Mouse (Mus musculus) MEL (cell line): ENCODE data around the gene Scgb3a1. TPM values are rescaled to one million over a fixed set of nuclear protein-coding genes. Genes with fewer than 3 reads are reported as not detected.
A peak's percentile ranks its signal among the peaks of the same experiment; 100 is the strongest.

Source experiments
- DNase-seq: peaks from one replicate; pipeline ENCODE4 v3.0.0; 2011; ENCODE audit warnings: low read depth, low spot score
- H3K27ac ChIP-seq: 2 replicates; pipeline ENCODE4 v1.5.1; 2012; ENCODE audit warnings: low read depth, mild to moderate bottlenecking, control low read depth, low read length, moderate library complexity; ENCODE audit not compliant: control insufficient read depth
- H3K27me3 ChIP-seq, 2 experiments: fragments of 150-350 bp in 1 of 2; sonication (generic) in 1 of 2; 2 replicates each; pipeline ENCODE4 v1.6.1; 2012; ENCODE audit warnings: low read length in 2 of 2, mild to moderate bottlenecking in 2 of 2, improper control_type of control experiment in 1 of 2, moderate library complexity in 1 of 2; ENCODE audit not compliant: insufficient read depth in 2 of 2, control insufficient read depth in 1 of 2
- H3K36me3 ChIP-seq, 2 experiments: 2 replicates each; pipeline ENCODE4 v1.6.1; 2012 to 2014; ENCODE audit warnings: low read length in 2 of 2, improper control_type of control experiment in 1 of 2, inconsistent platforms in 1 of 2, mild to moderate bottlenecking in 1 of 2; ENCODE audit not compliant: insufficient read depth in 2 of 2, control insufficient read depth in 1 of 2
- H3K4me1 ChIP-seq, 2 experiments: fragments of 150-350 bp in 1 of 2; sonication (generic) in 1 of 2; 2 replicates each; pipeline ENCODE4 v1.6.1; 2012; ENCODE audit warnings: low read length in 2 of 2, improper control_type of control experiment in 1 of 2, mild to moderate bottlenecking in 1 of 2; ENCODE audit not compliant: insufficient read depth in 2 of 2, control insufficient read depth in 1 of 2
- H3K4me3 ChIP-seq, 2 experiments: fragments of 150-350 bp in 1 of 2; sonication (generic) in 1 of 2; 2 replicates each; pipeline ENCODE4 v1.5.1; 2012; ENCODE audit warnings: low read depth in 2 of 2, low read length in 2 of 2, mild to moderate bottlenecking in 2 of 2, moderate library complexity in 2 of 2, control low read depth in 1 of 2, improper control_type of control experiment in 1 of 2; ENCODE audit not compliant: control insufficient read depth in 1 of 2, insufficient read depth in 1 of 2
- H3K79me2 ChIP-seq: 2 replicates; pipeline ENCODE4 v1.6.1; 2012; ENCODE audit warnings: mild to moderate bottlenecking, low read length, moderate library complexity; ENCODE audit not compliant: control insufficient read depth, poor library complexity, insufficient read depth
- H3K9ac ChIP-seq: 2 replicates; pipeline ENCODE4 v1.6.1; 2012; ENCODE audit warnings: low read depth, mild to moderate bottlenecking, control low read depth, low read length, moderate library complexity; ENCODE audit not compliant: control insufficient read depth, poor library complexity, severe bottlenecking
- H3K9me3 ChIP-seq: fragments of 150-350 bp; sonication (generic); replicated peaks from 2 replicates; pipeline ENCODE4 v1.6.1; 2012; ENCODE audit warnings: mild to moderate bottlenecking, low read length, improper control_type of control experiment, moderate library complexity; ENCODE audit not compliant: insufficient read depth
- BHLHE40 ChIP-seq: IDR thresholded peaks from 2 replicates; pipeline ENCODE4 v1.6.1; 2012; ENCODE audit warnings: low read depth, mild to moderate bottlenecking, inconsistent platforms, low read length, improper control_type of control experiment, borderline replicate concordance
- CTCF ChIP-seq, 3 experiments: IDR thresholded peaks in 2 of 3; conservative IDR thresholded peaks in 1 of 3; 2 replicates each; pipeline ENCODE4 v1.5.1; 2011 to 2012; ENCODE audit warnings: low read length in 3 of 3, low read depth in 2 of 3, mild to moderate bottlenecking in 2 of 3, improper control_type of control experiment in 1 of 3, inconsistent platforms in 1 of 3, mixed read lengths in 1 of 3, moderate library complexity in 1 of 3; ENCODE audit not compliant: control insufficient read depth in 1 of 3, insufficient read depth in 1 of 3, poor library complexity in 1 of 3, severe bottlenecking in 1 of 3
- E2F4 ChIP-seq: IDR thresholded peaks from 2 replicates; pipeline ENCODE4 v1.6.1; 2011; ENCODE audit warnings: low read depth, low read length, improper control_type of control experiment, borderline replicate concordance
- ELF1 ChIP-seq: IDR thresholded peaks from 2 replicates; pipeline ENCODE4 v1.6.1; 2014; ENCODE audit warnings: low read depth, mild to moderate bottlenecking, inconsistent platforms, low read length, improper control_type of control experiment, moderate library complexity
- ETS1 ChIP-seq: IDR thresholded peaks from 2 replicates; pipeline ENCODE4 v1.6.1; 2012; ENCODE audit warnings: low read depth, mild to moderate bottlenecking, inconsistent platforms, low read length, improper control_type of control experiment, moderate library complexity
- GABPA ChIP-seq: IDR thresholded peaks from 2 replicates; pipeline ENCODE4 v1.6.1; 2012; ENCODE audit warnings: low read depth, mild to moderate bottlenecking, inconsistent platforms, low read length, improper control_type of control experiment, moderate library complexity
- KAT2A ChIP-seq: conservative IDR thresholded peaks from 2 replicates; pipeline ENCODE4 v1.6.1; 2012; ENCODE audit warnings: low read depth, low read length, improper control_type of control experiment, inconsistent platforms
- MAX ChIP-seq: IDR thresholded peaks from 2 replicates; pipeline ENCODE4 v1.6.1; 2011; ENCODE audit warnings: low read length, improper control_type of control experiment
- MAZ ChIP-seq: IDR thresholded peaks from 2 replicates; pipeline ENCODE4 v1.6.1; 2012; ENCODE audit warnings: low read depth, mild to moderate bottlenecking, inconsistent platforms, low read length, improper control_type of control experiment
- MYC ChIP-seq: IDR thresholded peaks from 2 replicates; pipeline ENCODE4 v1.6.1; 2011; ENCODE audit warnings: low read depth, mild to moderate bottlenecking, low read length, improper control_type of control experiment, moderate library complexity
- NELFE ChIP-seq: IDR thresholded peaks from 2 replicates; pipeline ENCODE4 v1.6.1; 2011; ENCODE audit warnings: low read depth, low read length, improper control_type of control experiment
- NRF1 ChIP-seq: IDR thresholded peaks from 2 replicates; pipeline ENCODE4 v1.6.1; 2014; ENCODE audit warnings: low read depth, mild to moderate bottlenecking, inconsistent platforms, low read length, improper control_type of control experiment, moderate library complexity; ENCODE audit not compliant: poor library complexity, insufficient read depth, severe bottlenecking
- POLR2A ChIP-seq, 2 experiments: IDR thresholded peaks; 2 replicates each; pipeline ENCODE4 v1.6.1; 2011 to 2012; ENCODE audit warnings: low read length in 2 of 2, mild to moderate bottlenecking in 2 of 2, control low read depth in 1 of 2, improper control_type of control experiment in 1 of 2, low read depth in 1 of 2, moderate library complexity in 1 of 2; ENCODE audit not compliant: control insufficient read depth in 1 of 2, insufficient read depth in 1 of 2, poor library complexity in 1 of 2
- POLR2AphosphoS2 ChIP-seq: IDR thresholded peaks from 2 replicates; pipeline ENCODE4 v1.6.1; 2011; ENCODE audit warnings: low read length, improper control_type of control experiment
- POLR2AphosphoS5 ChIP-seq: IDR thresholded peaks from 2 replicates; pipeline ENCODE4 v1.6.1; 2012; ENCODE audit warnings: low read depth, borderline replicate concordance, mild to moderate bottlenecking, inconsistent platforms, low read length, moderate library complexity, mixed read lengths
- RAD21 ChIP-seq: IDR thresholded peaks from 2 replicates; pipeline ENCODE4 v1.6.1; 2011; ENCODE audit warnings: mild to moderate bottlenecking, low read depth, low read length, improper control_type of control experiment
- RCOR1 ChIP-seq: IDR thresholded peaks from 2 replicates; pipeline ENCODE4 v1.6.1; 2012; ENCODE audit warnings: low read depth, mild to moderate bottlenecking, inconsistent platforms, low read length, improper control_type of control experiment
- USF1 ChIP-seq: IDR thresholded peaks from 2 replicates; pipeline ENCODE4 v1.6.1; 2014; ENCODE audit warnings: low read depth, mild to moderate bottlenecking, inconsistent platforms, low read length, improper control_type of control experiment, moderate library complexity
- ZKSCAN1 ChIP-seq: IDR thresholded peaks from 2 replicates; pipeline ENCODE4 v1.6.1; 2012; ENCODE audit warnings: low read depth, mild to moderate bottlenecking, inconsistent platforms, low read length, improper control_type of control experiment, moderate library complexity
- ZMIZ1 ChIP-seq: IDR thresholded peaks from 2 replicates; pipeline ENCODE4 v1.6.1; 2012; ENCODE audit warnings: low read depth, mild to moderate bottlenecking, inconsistent platforms, low read length, improper control_type of control experiment, moderate library complexity
- polyA plus RNA-seq, 2 experiments: library from polyadenylated mRNA; stranded (reverse) in 1 of 2; unstranded in 1 of 2; fragments of >175 nt in 1 of 2; fragments of >200 nt in 1 of 2; gene quantifications; 2 replicates each; pipeline versions ENCODE4 v1.2.1 to v1.2.4; 2012; ENCODE audit warnings: low replicate concordance in 2 of 2, low read depth in 1 of 2; ENCODE audit not compliant: insufficient read length in 2 of 2, insufficient read depth in 1 of 2, missing spikeins in 1 of 2
- total RNA-seq: library from RNA; depleted of rRNA; stranded (reverse); fragments of 300-350 nt; gene quantifications from 2 replicates; pipeline ENCODE4 v1.2.3, GENCODE M21; 2012

The Scgb3a1 gene
- total and polyA plus RNA-seq, 3 experiments: not detected

DNA sequence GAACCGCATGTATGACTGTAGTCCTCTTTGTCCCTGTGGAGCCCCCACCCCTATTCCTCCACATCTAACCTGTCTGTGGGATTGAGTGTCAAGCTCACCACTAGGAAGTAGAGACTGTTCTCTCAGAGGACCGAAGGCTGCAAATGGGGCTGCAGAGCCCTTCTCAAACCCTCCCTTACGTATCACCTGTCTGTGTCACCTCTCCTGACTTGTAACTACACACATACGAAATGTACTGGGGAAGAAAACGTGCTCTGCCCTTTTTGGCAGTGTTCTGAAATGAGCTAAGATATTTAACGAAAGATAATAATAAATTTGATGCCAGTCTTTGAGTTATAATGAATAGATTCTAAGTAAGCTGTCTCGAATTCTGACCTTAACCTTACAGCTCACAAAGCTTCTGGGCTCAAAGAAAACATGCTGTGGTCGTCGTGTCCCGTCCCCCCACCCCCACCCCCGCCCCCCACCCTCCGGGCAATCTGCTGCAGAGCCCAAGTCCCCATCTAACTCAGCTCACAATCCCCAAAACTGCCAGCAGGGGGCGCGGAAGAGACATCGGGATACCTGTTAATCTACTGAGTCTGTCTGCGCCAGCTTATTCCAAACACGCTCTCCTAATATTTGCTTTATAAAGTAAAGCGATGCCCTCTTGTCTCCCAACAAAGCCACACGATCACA lies 10.9 kb upstream of the Scgb3a1 start (continued):
- TF ChIP-seq ETS1 (peak; percentile 45; the same call in 1 of the 2 replicates), CTCF (IDR thresholded peaks at IDR 0.05 in 2 of 3, conservative IDR thresholded peaks at IDR 0.05 in 1 of 3; ENCODE audit: control insufficient read depth in 1 of 3, insufficient read depth in 1 of 3, low read depth in 2 of 3, low read length in 3 of 3, poor library complexity in 1 of 3, severe bottlenecking in 1 of 3) (peak; percentile 57 to 93 (median 79)), ZKSCAN1 (no peak), RAD21 (peak; percentile 70), ZMIZ1 (0 out of 2 replicates have a peak, but pooled peaks have one; percentile 2), NELFE (peak; percentile 31; the same call in 1 of the 2 replicates), E2F4 (no peak), USF1 (no peak), ELF1 (0 out of 2 replicates have a peak, but pooled peaks have one; percentile 7), MYC (0 out of 2 replicates have a peak, but pooled peaks have one; percentile 21), POLR2AphosphoS2 (no peak), GABPA (no peak), NRF1 (no peak), POLR2AphosphoS5 (no peak), MAX (peak; percentile 17; the same call in 1 of the 2 replicates), RCOR1 (no peak), POLR2A (IDR thresholded peaks at IDR 0.05; ENCODE audit: control insufficient read depth in 1 of 2, insufficient read depth in 1 of 2, low read depth in 1 of 2, low read length in 2 of 2, poor library complexity in 1 of 2) (no peak), BHLHE40 (no peak; the same call in 1 of the 2 replicates), KAT2A (no peak)

DNA sequence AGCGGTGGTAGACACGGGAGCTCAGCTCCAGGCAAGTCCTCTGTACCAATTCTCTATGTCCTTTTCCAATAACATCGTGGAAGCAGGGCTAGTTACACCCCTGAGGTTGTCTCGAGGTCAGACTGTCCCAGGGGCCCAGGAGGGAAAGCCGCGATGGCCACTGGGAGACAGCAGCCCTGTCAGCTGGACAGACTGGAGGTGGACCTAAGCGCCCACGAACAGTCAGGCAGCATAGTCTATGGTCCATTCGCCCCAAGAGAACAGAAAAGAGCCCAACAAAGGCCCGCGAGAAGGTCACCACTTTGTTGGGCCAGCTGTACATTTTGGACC lies 10.4 kb upstream of the Scgb3a1 start:
- Histone ChIP-seq H3K36me3 (peaks cover 0 to 10% of the 10 kb centered on the region in 2 experiments; a peak in 2 of 4 replicates), H3K27ac (peak overlapping the region; percentile 28; the same call in 1 of the 2 replicates), H3K9ac (peak overlapping the region; percentile 70), H3K79me2 (peaks cover 3% of the 10 kb centered on the region; the same call in 1 of the 2 replicates), H3K27me3 (no peaks in the 10 kb centered on the region), H3K4me3 (peak overlapping the region; percentile 44 to 51), H3K9me3 (no peaks in the 10 kb centered on the region), H3K4me1 (peaks cover 7 to 19% of the 10 kb centered on the region in 2 experiments; a peak in 3 of 4 replicates)
- TF ChIP-seq MAZ: 0 out of 2 replicates have a peak, but pooled peaks have one; percentile 1
- TF ChIP-seq KAT2A: no peak
- TF ChIP-seq MYC: 0 out of 2 replicates have a peak, but pooled peaks have one; percentile 2
- DNase-seq: no peak
